Mouse (Mus musculus) bone marrow, adult 2 months (tissue): ENCODE measurements around the gene Fam241a. TPM values are rescaled to one million over a fixed set of nuclear protein-coding genes. Genes with fewer than 3 reads are reported as not detected.
A peak's percentile ranks its signal among the peaks of the same experiment; 100 is the strongest.

ENCODE experiments used
- H3K27ac ChIP-seq: fragments of 200-500 bp; 2 replicates; pipeline ENCODE4 v1.5.1; 2012; ENCODE audit warnings: low read depth, mild to moderate bottlenecking, control low read depth, inconsistent platforms, low read length; ENCODE audit not compliant: control insufficient read depth, poor library complexity, insufficient read depth
- H3K4me1 ChIP-seq: fragments of 200-500 bp; 2 replicates; pipeline ENCODE4 v1.6.1; 2011; ENCODE audit warnings: low read length; ENCODE audit not compliant: control insufficient read depth, insufficient read depth
- H3K4me3 ChIP-seq: fragments of 200-500 bp; replicated peaks from 2 replicates; pipeline ENCODE3; 2011; ENCODE audit warnings: mild to moderate bottlenecking, low read depth, low read length, control low read depth; ENCODE audit not compliant: control insufficient read depth
- CTCF ChIP-seq: fragments of 200-500 bp; IDR thresholded peaks from 2 replicates; pipeline ENCODE4 v1.5.1; 2011; ENCODE audit warnings: low read length, control low read depth; ENCODE audit not compliant: control insufficient read depth, insufficient read depth
- POLR2A ChIP-seq: fragments of 200-500 bp; IDR thresholded peaks from 2 replicates; pipeline ENCODE4 v1.6.1; 2011; ENCODE audit warnings: low read depth, mild to moderate bottlenecking, control low read depth, low read length, borderline replicate concordance; ENCODE audit not compliant: control insufficient read depth
- WGBS: fragments of 180-500 bp; shearing (Covaris S2); methylation state at CpG from one replicate; pipeline ENCODE4 v1.1.7; 2018; 5-methylcytosine and 5-hydroxymethylcytosine counted together
- polyA plus RNA-seq: library from polyadenylated mRNA; stranded (reverse); fragments of >200 nt; gene quantifications from 2 replicates; pipeline ENCODE4 v1.2.4, GENCODE M21; 2011; ENCODE audit warnings: low replicate concordance; ENCODE audit not compliant: missing spikeins, insufficient read depth, insufficient read length

Gene Fam241a
- polyA plus RNA-seq, 1 experiment = 20.6 TPM

DNA sequence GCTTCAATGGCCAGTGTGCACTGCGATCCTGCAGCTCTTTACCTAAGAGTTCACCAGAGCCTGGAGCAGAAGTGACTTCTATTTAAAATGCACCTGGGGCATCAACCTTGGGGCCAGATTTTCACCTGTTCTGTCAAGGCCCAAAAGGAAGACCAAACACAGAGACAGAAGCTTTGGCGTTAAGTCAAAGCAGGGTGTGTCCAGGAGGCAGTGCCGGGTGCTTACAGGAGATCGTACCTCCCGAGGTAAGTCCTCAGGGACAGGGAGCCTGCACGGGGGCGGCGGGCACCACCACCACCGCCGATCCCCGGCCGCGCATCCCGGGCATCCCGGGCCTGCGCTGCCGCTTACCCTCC, 59.3 kb downstream of the Fam241a start:
- peak overlapping the region; percentile 94 for H3K27ac ChIP-seq
- H3K4me3 ChIP-seq = peak overlapping the region; percentile 64
- TF ChIP-seq POLR2A (no peak), CTCF (no peak)
- H3K4me1 ChIP-seq = no peaks in the 10 kb centered on the region; the same call in 1 of the 2 replicates
- WGBS = under 1% methylated on average over 17 of the region's 17 CpGs

DNA sequence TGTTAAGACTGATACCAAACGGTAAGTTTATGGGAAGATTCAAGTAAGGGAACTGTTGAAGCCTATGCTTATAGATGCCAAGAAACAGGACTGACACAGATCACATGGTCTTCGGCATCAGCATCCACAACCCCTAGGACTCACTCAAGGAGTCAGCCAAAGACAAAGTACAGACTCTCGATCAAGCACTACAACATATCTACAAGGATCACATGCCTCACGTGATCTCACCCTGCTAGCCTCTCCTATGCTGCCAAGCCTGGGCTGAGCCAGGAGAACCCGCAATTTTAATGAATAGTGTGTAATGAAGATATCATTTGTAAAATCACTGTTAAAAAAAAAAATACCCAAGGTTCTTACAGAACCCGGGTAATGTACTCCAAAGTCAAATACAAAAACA, 60.5 kb downstream of the Fam241a start:
- Histone ChIP-seq H3K27ac (no peak overlapping the region), H3K4me3 (peak overlapping the region; percentile 7), H3K4me1 (no peaks in the 10 kb centered on the region; the same call in 1 of the 2 replicates)
- no peak for TF ChIP-seq CTCF
- WGBS = 57% methylated on average over 6 of the region's 6 CpGs

DNA sequence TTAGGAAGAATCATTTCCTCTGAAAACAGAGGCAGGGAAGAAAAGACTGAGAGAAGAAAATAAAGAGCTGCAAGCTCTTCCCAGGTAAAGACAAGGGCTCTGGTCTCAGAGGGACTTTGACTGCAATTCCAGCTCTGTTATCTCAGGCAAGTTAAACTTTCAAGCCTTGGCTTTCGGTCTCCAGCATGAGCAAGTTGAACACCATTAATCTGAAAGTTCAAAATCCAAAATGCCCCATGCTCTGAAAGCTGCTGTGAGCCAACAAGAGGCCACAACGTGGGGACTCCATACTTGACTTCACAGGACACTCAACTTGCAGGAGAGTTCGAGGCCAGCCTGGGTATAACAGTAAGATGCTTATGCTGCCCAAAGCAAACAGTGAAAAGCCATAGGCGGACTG, 62.1 kb downstream of the Fam241a start:
- H3K27ac ChIP-seq = no peak overlapping the region
- H3K4me3 ChIP-seq = no peak overlapping the region
- TF ChIP-seq POLR2A (no peak), CTCF (no peak)
- no peaks in the 10 kb centered on the region; the same call in 1 of the 2 replicates for H3K4me1 ChIP-seq
- 82% methylated on average over 4 of the region's 4 CpGs for WGBS

DNA sequence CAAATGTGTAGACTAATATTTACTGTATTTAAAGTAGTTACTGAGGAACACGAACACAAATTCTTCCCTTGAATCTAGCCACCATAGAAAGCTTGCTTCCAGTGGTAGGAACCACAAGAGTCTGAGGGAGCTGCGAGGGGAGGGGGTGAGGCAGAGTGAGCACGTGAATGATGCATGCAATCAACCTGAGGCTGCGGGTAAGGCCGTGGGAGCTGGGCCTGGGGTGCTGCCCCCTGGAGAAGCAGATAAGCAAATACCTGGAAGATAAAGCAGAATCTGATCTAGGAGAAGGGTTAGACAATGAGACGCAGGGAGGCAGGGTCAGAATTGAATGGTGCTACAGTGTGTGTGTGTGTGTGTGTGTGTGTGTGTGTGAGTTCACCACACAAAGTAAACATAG, 65.0 kb downstream of the Fam241a start:
- TF ChIP-seq POLR2A (no peak), CTCF (no peak)
- WGBS = 29% methylated on average over 6 of the region's 6 CpGs
- Histone ChIP-seq H3K27ac (no peak overlapping the region), H3K4me1 (no peaks in the 10 kb centered on the region; the same call in 1 of the 2 replicates), H3K4me3 (no peak overlapping the region)

DNA sequence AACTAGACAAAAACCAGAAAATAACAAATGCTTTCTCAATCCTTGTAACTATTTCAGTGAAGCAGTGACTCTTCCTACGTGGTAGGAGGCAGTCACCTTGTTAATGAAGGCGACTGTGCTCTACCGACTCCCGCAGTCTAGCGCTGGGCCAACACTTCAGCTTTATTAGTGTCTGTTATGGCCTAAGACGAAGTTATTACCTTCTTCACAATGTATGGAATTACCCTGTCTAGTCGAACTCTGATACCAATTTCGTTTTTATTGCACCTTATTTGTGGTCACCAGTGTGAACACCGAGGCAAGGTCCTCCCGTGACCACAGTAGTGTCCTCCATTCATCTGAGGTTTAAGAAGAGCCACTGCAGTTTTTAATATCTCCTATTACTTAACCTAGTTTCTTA, 65.9 kb downstream of the Fam241a start:
- WGBS = 89% methylated on average over 10 of the region's 10 CpGs
- TF ChIP-seq POLR2A (no peak), CTCF (no peak)
- Histone ChIP-seq H3K4me1 (no peaks in the 10 kb centered on the region), H3K4me3 (no peak overlapping the region), H3K27ac (no peak overlapping the region)

DNA sequence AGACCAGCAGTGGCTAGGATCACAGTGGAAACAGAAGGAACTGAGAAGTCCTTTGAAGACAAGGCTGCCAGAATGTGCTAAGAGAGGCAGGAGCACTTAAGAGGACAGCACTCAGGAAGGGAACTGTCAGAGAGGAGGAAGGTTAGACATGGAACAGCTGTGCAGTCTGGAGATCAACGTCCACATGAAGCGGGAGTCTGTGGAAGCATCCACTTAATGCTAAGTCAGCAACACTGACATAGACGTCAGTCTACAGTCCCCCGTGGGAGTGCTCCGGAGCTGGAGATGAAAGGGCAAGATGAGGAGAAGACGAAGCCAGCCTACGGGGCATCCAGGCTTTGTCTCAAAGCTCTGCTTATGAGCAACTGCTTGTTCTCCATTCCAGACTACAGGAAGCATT, 69.0 kb downstream of the Fam241a start:
- Histone ChIP-seq H3K27ac (no peak overlapping the region), H3K4me3 (no peak overlapping the region), H3K4me1 (peaks cover 1% of the 10 kb centered on the region; the same call in 1 of the 2 replicates)
- no peak for TF ChIP-seq POLR2A
- no peak for TF ChIP-seq CTCF
- WGBS = 81% methylated on average over 7 of the region's 7 CpGs

DNA sequence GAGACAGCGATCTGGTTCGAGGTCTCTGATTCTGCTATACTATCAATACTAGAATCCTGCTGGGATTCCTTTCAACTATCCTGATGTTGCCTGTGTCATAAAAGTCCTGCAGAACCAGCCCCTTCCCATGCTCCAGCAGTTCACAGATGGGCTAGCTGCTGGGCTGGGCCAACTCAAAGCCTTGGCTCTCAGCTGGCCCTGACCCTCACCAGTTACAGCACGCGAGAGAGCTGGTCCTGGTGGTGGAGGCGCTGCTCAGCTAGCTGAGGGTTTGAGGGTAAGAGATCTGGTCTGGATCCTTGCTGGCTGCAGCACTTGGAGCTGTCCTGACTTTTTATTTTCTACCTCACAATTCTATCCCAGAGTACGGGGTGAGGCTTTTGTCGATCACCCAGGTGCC, 69.6 kb downstream of the Fam241a start:
- Histone ChIP-seq H3K4me1 (peaks cover 1% of the 10 kb centered on the region; the same call in 1 of the 2 replicates), H3K27ac (no peak overlapping the region), H3K4me3 (no peak overlapping the region)
- TF ChIP-seq CTCF (no peak), POLR2A (no peak)
- 89% methylated on average over 7 of the region's 7 CpGs for WGBS

DNA sequence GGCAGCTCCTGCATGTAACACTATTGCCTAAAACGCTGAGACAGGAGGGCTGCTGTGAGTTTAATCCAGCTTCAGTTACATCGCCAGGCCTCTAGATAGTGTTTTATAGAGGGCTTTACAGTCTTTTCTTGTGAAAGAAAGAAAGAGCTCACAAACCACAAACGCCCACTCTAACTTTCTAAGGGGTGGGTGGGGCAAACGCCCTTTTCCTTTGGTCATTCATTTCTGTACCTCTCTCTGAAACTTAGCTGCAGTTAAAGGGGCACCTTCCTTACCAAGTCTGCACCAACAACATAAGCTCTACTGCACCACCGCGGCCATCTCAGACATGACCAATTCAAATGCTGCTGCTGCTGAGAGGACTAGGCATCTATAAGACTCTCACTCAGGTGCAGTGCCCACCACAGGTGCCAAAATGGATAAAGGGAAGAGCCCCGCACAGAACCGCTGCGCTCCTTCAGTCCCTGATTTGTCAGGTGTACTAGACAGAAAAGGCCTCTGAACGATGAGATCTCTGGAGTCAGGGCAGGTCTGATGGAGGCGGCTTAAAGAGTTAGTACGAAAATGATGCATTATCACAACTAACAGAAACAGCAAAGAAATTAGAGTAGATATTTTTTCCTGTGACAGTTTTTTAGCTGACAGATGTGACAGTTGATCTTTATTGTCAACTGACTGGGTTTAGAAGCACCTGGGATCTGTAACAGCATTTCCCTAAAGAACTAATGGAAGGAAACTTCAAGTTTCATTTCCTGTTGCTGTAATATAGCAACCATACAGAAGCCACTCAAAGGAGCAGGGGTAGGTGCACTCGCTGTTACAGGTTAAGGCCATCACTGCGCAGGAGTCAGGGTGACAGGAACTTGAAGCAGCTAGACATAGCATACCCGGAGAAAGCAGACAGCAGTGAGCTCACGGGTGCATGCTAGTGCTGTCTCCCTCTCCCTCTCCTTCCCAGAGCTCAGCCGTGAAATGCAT, 71.9 kb downstream of the Fam241a start:
- no peak for TF ChIP-seq POLR2A
- no peak for TF ChIP-seq CTCF
- H3K4me1 ChIP-seq = peaks cover 1% of the 10 kb centered on the region; the same call in 1 of the 2 replicates
- 33% methylated on average over 17 of the region's 17 CpGs for WGBS
- peak overlapping the region; percentile 88 for H3K27ac ChIP-seq
- no peak overlapping the region for H3K4me3 ChIP-seq

DNA sequence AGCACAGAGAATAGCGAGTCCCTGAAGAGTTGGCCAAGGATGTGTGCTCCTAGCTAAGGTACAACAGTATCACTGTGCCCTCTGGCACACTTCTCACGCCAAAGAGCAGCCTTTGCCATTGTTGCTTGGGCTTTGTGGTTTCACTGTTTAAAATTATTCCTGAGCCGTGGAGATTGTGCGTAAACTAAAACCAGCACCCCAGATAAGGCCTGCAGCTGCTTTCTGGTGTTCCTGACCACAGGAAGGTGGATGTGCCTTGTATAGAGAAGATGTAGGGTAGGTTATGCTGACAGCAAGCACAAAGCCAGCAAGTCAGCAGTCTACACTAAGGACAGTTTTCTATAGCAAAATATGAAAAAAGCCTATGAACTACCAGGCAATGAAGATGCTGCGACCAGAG, 74.9 kb downstream of the Fam241a start:
- no peak overlapping the region for H3K4me3 ChIP-seq
- H3K4me1 ChIP-seq = peaks cover 1% of the 10 kb centered on the region; the same call in 1 of the 2 replicates
- H3K27ac ChIP-seq = no peak overlapping the region
- 60% methylated on average over 5 of the region's 5 CpGs for WGBS
- no peak for TF ChIP-seq CTCF
- TF ChIP-seq POLR2A = no peak
